Mouse (Mus musculus) liver, embryonic 11.5 days (tissue): ENCODE results near the gene Kat7. TPM values are rescaled to one million over a fixed set of nuclear protein-coding genes. Genes with fewer than 3 reads are reported as not detected.
A peak's percentile ranks its signal among the peaks of the same experiment; 100 is the strongest.

Experiments
- ATAC-seq: fragments of 200-750 bp; cut with Nextera tagmentation; replicated peaks from 2 replicates; pipeline ENCODE4 v1.8.0; 2017; ENCODE audit warnings: moderate number of reproducible peaks, mild to moderate bottlenecking, moderate TSS enrichment, moderate library complexity; ENCODE audit not compliant: low FRiP score
- DNase-seq: peaks from one replicate; pipeline ENCODE4 v3.0.0-alpha.2; 2017; ENCODE audit warnings: low spot score
- H3K27ac ChIP-seq: fragments of 300-500 bp; sonication (generic); 2 replicates; pipeline ENCODE4 v1.5.1; 2014; ENCODE audit warnings: mild to moderate bottlenecking, low read depth, low read length, control low read depth
- H3K27me3 ChIP-seq: fragments of 300-500 bp; sonication (generic); replicated peaks from 2 replicates; pipeline ENCODE4 v1.6.1; 2014; ENCODE audit warnings: low read length, mixed read lengths; ENCODE audit not compliant: control insufficient read depth, insufficient read depth
- H3K36me3 ChIP-seq: fragments of 300-500 bp; sonication (generic); 2 replicates; pipeline ENCODE4 v1.6.1; 2014; ENCODE audit warnings: mild to moderate bottlenecking, low read length, moderate library complexity, mixed read lengths; ENCODE audit not compliant: control insufficient read depth, insufficient read depth
- H3K4me1 ChIP-seq: fragments of 300-500 bp; sonication (generic); replicated peaks from 2 replicates; pipeline ENCODE4 v1.6.1; 2014; ENCODE audit warnings: low read length, mixed read lengths; ENCODE audit not compliant: control insufficient read depth, insufficient read depth
- H3K4me2 ChIP-seq: fragments of 300-500 bp; sonication (generic); 2 replicates; pipeline ENCODE4 v1.6.1; 2014; ENCODE audit warnings: mild to moderate bottlenecking, control low read depth, moderate library complexity
- H3K4me3 ChIP-seq: fragments of 300-500 bp; sonication (generic); 2 replicates; pipeline ENCODE4 v1.5.1; 2014; ENCODE audit warnings: low read depth, low read length, control low read depth
- H3K9ac ChIP-seq: fragments of 300-500 bp; sonication (generic); 2 replicates; pipeline ENCODE4 v1.6.1; 2014; ENCODE audit warnings: low read depth, low read length, control low read depth
- H3K9me3 ChIP-seq: fragments of 300-500 bp; sonication (generic); 2 replicates; pipeline ENCODE4 v1.6.1; 2016; ENCODE audit warnings: low read length, inconsistent platforms, mixed read lengths; ENCODE audit not compliant: control insufficient read depth
- WGBS: fragments of 180-500 bp; shearing (Covaris S2); extraction: QIAGEN DNeasy Blood & Tissue Kit; methylation state at CpG from one replicate; pipeline ENCODE4 v1.1.7; 2014; 5-methylcytosine and 5-hydroxymethylcytosine counted together
- polyA plus RNA-seq: library from polyadenylated mRNA; unstranded; fragments of >200 nt; fragmentation: Nextera tagmentation; extraction: Ambion mirVana; gene quantifications from 2 replicates; pipeline ENCODE4 v1.2.1, GENCODE M21; 2014

The Kat7 gene
- polyA plus RNA-seq, 1 experiment from 2014 or later, result 65.4 TPM

DNA sequence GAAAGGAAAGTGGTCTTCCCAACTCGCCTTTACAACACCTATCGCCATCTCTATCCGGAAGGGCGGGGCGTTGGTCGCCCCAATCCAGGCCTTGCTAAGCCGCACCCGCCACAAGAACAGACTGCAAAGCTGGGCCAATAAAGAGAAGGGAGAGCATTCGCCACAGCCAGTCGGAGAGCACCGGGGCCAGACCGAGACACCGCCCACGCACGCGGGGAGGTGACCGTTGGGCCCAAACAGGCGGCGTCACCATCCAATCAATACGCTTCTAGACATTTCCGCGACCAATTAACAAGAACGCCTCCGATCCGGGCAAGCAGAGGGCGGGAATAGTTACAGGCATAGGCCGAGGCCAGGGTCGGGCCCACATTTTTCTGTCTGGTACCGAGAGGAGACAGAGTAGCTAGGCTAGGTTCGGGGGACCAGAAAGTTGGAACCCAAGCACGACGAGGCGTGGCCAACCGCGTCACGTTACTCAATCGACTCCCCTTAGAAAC, 488 bp downstream of the Kat7 start:
- Histone ChIP-seq H3K4me3 (peak overlapping the region; percentile 88), H3K9me3 (no peaks in the 10 kb centered on the region), H3K9ac (peak overlapping the region; percentile 98), H3K36me3 (peaks cover 5% of the 10 kb centered on the region; the same call in 1 of the 2 replicates), H3K4me2 (peak overlapping the region; percentile 86), H3K27me3 (no peaks in the 10 kb centered on the region), H3K4me1 (peaks cover 23% of the 10 kb centered on the region), H3K27ac (peak overlapping the region; percentile 97)
- WGBS, result under 1% methylated on average over 37 of the region's 37 CpGs
- DNase-seq (peak; percentile 94), ATAC-seq (peak; percentile 92)

- Histone ChIP-seq H3K4me3 (no peak overlapping the region), H3K4me1 (peaks cover 23% of the 10 kb centered on the region), H3K4me2 (peak overlapping the region; percentile 86), H3K36me3 (peaks cover 16% of the 10 kb centered on the region), H3K9me3 (no peaks in the 10 kb centered on the region), H3K27me3 (no peaks in the 10 kb centered on the region), H3K9ac (no peak overlapping the region), H3K27ac (no peak overlapping the region)
- 63% methylated on average over 8 of the region's 8 CpGs for WGBS
- DNase-seq (no peak), ATAC-seq (no peak)
These were observed 2.5 kb downstream of the Kat7 start for GRCm38 (mm10) chr11:95307526-95307925.

GRCm38 (mm10) chr11:95305600-95305999, 4.4 kb downstream of the Kat7 start:
- Histone ChIP-seq H3K36me3 (peaks cover 28% of the 10 kb centered on the region), H3K4me2 (no peak overlapping the region), H3K4me3 (no peak overlapping the region), H3K27me3 (no peaks in the 10 kb centered on the region), H3K9ac (no peak overlapping the region), H3K9me3 (no peaks in the 10 kb centered on the region), H3K4me1 (peaks cover 14% of the 10 kb centered on the region), H3K27ac (no peak overlapping the region)
- ATAC-seq (no peak), DNase-seq (no peak)
- 83% methylated on average over 7 of the region's 7 CpGs for WGBS

DNA sequence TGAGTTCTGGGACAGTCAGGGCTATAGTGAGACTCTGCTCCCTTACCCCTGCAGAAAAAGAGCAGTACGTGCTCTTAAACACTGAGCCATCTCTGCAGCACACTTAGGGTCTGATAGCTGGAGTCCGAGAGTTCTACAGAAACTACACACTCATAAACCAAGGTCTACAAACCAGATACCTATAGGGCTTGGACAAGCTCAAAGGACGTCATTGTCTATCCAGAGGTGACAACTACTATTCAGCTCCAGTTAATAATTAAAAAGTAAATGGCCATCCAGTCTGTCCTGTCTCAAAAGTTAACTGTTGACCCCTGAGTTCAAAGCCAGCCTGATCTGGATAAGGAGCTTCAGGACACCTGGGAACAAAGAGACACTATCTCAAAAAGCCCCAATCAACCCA, 8.3 kb downstream of the Kat7 start:
- Histone ChIP-seq H3K9ac (no peak overlapping the region), H3K4me1 (no peaks in the 10 kb centered on the region; the same call in 1 of the 2 replicates), H3K4me2 (no peak overlapping the region), H3K36me3 (peaks cover 47% of the 10 kb centered on the region), H3K4me3 (no peak overlapping the region), H3K27ac (no peak overlapping the region), H3K27me3 (no peaks in the 10 kb centered on the region), H3K9me3 (no peaks in the 10 kb centered on the region)
- DNase-seq (no peak), ATAC-seq (no peak)
- 91% methylated on average over 3 of the region's 3 CpGs for WGBS

GRCm38 (mm10) chr11:95299886-95300285, 10.2 kb downstream of the Kat7 start:
- Histone ChIP-seq H3K27me3 (no peaks in the 10 kb centered on the region), H3K4me3 (no peak overlapping the region), H3K27ac (no peak overlapping the region), H3K9me3 (no peaks in the 10 kb centered on the region), H3K4me1 (no peaks in the 10 kb centered on the region; the same call in 1 of the 2 replicates), H3K36me3 (peaks cover 48% of the 10 kb centered on the region), H3K9ac (no peak overlapping the region), H3K4me2 (no peak overlapping the region)
- no peak for DNase-seq
- WGBS, result 91% methylated on average over 12 of the region's 12 CpGs
- no peak for ATAC-seq

DNA sequence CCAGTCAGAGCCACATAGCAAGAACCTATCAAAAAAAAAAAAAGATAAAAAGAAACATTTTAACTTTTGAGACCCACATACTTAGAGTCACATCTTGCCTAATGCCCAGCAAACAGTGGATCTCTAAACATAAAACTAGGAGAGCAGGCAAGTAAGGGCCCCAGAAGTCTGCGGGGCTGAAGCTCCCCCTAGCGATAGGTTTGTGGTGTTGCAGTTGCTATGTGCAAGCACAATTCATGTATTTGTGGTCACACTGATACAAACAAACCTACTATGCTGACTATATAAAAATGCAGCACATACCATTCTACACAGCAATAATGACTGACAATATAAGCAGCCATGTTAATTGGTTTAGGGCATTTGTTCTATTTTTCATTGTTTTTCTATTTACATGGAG, 11.9 kb downstream of the Kat7 start:
- no peak for DNase-seq
- 0 out of 2 replicates have a peak, but pooled peaks have one; percentile 31 for ATAC-seq
- 12% methylated on average over 2 of the region's 2 CpGs for WGBS
- Histone ChIP-seq H3K9me3 (no peaks in the 10 kb centered on the region), H3K27ac (no peak overlapping the region), H3K9ac (no peak overlapping the region), H3K27me3 (no peaks in the 10 kb centered on the region), H3K4me2 (no peak overlapping the region), H3K4me1 (no peaks in the 10 kb centered on the region; the same call in 1 of the 2 replicates), H3K36me3 (peaks cover 52% of the 10 kb centered on the region), H3K4me3 (no peak overlapping the region)

GRCm38 (mm10) chr11:95295736-95296135, 14.3 kb downstream of the Kat7 start:
- ATAC-seq (no peak), DNase-seq (no peak)
- Histone ChIP-seq H3K9ac (no peak overlapping the region), H3K4me3 (no peak overlapping the region), H3K4me2 (no peak overlapping the region), H3K27ac (no peak overlapping the region), H3K4me1 (no peaks in the 10 kb centered on the region; the same call in 1 of the 2 replicates), H3K9me3 (no peaks in the 10 kb centered on the region), H3K27me3 (no peaks in the 10 kb centered on the region), H3K36me3 (peaks cover 52% of the 10 kb centered on the region)
- 95% methylated on average over 12 of the region's 13 CpGs for WGBS

DNA sequence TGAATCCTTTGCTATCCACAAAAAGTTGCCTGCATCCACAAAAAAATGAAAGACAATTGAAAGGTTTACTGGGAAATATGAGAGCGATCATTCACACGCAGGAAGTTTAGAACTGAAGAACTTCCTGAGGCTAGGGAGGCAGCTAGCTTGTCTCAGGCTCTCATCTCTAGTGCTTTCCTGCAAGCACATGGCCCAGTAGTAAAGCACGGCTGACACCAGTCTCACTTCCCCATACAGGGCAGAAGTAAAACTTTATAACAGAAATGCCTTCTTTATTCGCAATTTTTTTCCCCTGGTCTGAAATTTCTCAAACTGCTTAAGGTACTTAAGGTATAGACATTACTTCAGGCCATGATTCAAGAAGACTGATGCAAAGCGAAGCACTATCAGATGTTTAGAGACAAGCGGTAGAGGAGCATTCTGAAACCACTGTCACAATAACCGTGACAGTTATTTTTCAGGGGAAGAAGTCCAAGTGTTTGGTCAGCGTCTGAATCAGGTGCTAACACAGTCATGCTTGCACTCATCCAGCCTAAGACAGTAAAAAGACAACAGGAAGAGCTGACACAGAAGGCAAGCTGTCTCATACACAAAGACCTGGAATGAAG, 16.9 kb downstream of the Kat7 start:
- Histone ChIP-seq H3K27ac (no peak overlapping the region), H3K36me3 (peaks cover 65% of the 10 kb centered on the region), H3K4me3 (no peak overlapping the region), H3K4me1 (no peaks in the 10 kb centered on the region; the same call in 1 of the 2 replicates), H3K4me2 (no peak overlapping the region), H3K9me3 (no peaks in the 10 kb centered on the region), H3K9ac (no peak overlapping the region), H3K27me3 (no peaks in the 10 kb centered on the region)
- ATAC-seq (no peak), DNase-seq (no peak)
- WGBS, result 58% methylated on average over 8 of the region's 8 CpGs

GRCm38 (mm10) chr11:95291998-95292397, 18.0 kb downstream of the Kat7 start:
- H3K4me2 ChIP-seq, result no peak overlapping the region
- H3K27ac ChIP-seq, result no peak overlapping the region
- H3K27me3 ChIP-seq, result no peaks in the 10 kb centered on the region
- no peak for DNase-seq
- no peak for ATAC-seq
- WGBS, result 60% methylated on average over 4 of the region's 4 CpGs
- H3K36me3 ChIP-seq, result peaks cover 58% of the 10 kb centered on the region
- H3K9me3 ChIP-seq, result no peaks in the 10 kb centered on the region
- no peak overlapping the region for H3K4me3 ChIP-seq
- no peaks in the 10 kb centered on the region; the same call in 1 of the 2 replicates for H3K4me1 ChIP-seq
- no peak overlapping the region for H3K9ac ChIP-seq
